Mouse (Mus musculus): ENCODE data around the gene Spc24. TPM values are rescaled to one million over a fixed set of nuclear protein-coding genes. Genes with fewer than 3 reads are reported as not detected.

The Spc24 gene
- polyA plus RNA-seq (2012; rRNA removed), result 52.4 and 58.5 TPM in 2 replicates

GRCm38 (mm10) chr9:21760155-21761088 lies at the start of gene Spc24:
TSS of gene Spc24 (minus strand) at chr9:21760303.

GRCm38 (mm10) chr9:21798345-21799009 lies 38.4 kb upstream of the Spc24 start, which contains the start of gene Kank2:
TSS of gene Kank2 (minus strand) at chr9:21798744.

GRCm38 (mm10) chr9:21723377-21724146 lies 36.5 kb downstream of the Spc24 start, which contains the start of gene Ldlr:
TSS of gene Ldlr (plus strand) at chr9:21723483.

Other genes starting within 250 kb of the Spc24 start
- 4.9 and 6.6 TPM in 2 replicates for gene AB124611, start 234.1 kb downstream of the Spc24 start, polyA plus RNA-seq (2012; rRNA removed)
- gene Carm1, start 213.4 kb downstream of the Spc24 start, polyA plus RNA-seq (2012; rRNA removed), result 21.7 and 26.8 TPM in 2 replicates
- 14.2 and 15.9 TPM in 2 replicates for gene Timm29, start 167.6 kb downstream of the Spc24 start, polyA plus RNA-seq (2012; rRNA removed)
- 5.7 and 6.0 TPM in 2 replicates for gene Yipf2, start 167.5 kb downstream of the Spc24 start, polyA plus RNA-seq (2012; rRNA removed)
- 20.2 and 21.2 TPM in 2 replicates for gene Smarca4, start 144.1 kb downstream of the Spc24 start, polyA plus RNA-seq (2012; rRNA removed)
- gene Ldlr, start 36.8 kb downstream of the Spc24 start, polyA plus RNA-seq (2012; rRNA removed), result 12.1 and 12.7 TPM in 2 replicates
- gene Kank2, start 38.4 kb upstream of the Spc24 start, polyA plus RNA-seq (2012; rRNA removed), result 3.9 and 4.1 TPM in 2 replicates
- 17.9 and 18.5 TPM in 2 replicates for gene Angptl8, start 75.2 kb upstream of the Spc24 start, polyA plus RNA-seq (2012; rRNA removed)
- gene Dock6, start 92.3 kb upstream of the Spc24 start, polyA plus RNA-seq (2012; rRNA removed), result 9.2 and 9.4 TPM in 2 replicates
- gene Rab3d, start 157.9 kb upstream of the Spc24 start, polyA plus RNA-seq (2012; rRNA removed), result 5.2 and 5.5 TPM in 2 replicates
- gene Ccdc159, start 167.2 kb upstream of the Spc24 start, polyA plus RNA-seq (2012; rRNA removed), result 1.1 and 1.3 TPM in 2 replicates
- gene Tmem205, start 167.3 kb upstream of the Spc24 start, polyA plus RNA-seq (2012; rRNA removed), result 31.9 and 38.6 TPM in 2 replicates
- 2.4 and 2.6 TPM in 2 replicates for gene Plppr2, start 176.7 kb upstream of the Spc24 start, polyA plus RNA-seq (2012; rRNA removed)
- 1.2 and 1.4 TPM in 2 replicates for gene Swsap1, start 195.5 kb upstream of the Spc24 start, polyA plus RNA-seq (2012; rRNA removed)
- 117 and 141 TPM in 2 replicates for gene Epor, start 203.2 kb upstream of the Spc24 start, polyA plus RNA-seq (2012; rRNA removed)
- gene Rgl3, start 229.1 kb upstream of the Spc24 start, polyA plus RNA-seq (2012; rRNA removed), result 0.10 TPM in 2 replicates
- 0.05 and 0.06 TPM in 2 replicates for gene Ccdc151, start 242.3 kb upstream of the Spc24 start, polyA plus RNA-seq (2012; rRNA removed)
- gene Prkcsh, start 242.5 kb upstream of the Spc24 start, polyA plus RNA-seq (2012; rRNA removed), result 41.7 and 46.6 TPM in 2 replicates

All from liver, embryonic 14 days (tissue).